Mouse (Mus musculus) limb, embryonic 11.5 days (tissue): ENCODE data around the gene Catsper2. TPM values are rescaled to one million over a fixed set of nuclear protein-coding genes. Genes with fewer than 3 reads are reported as not detected.

ENCODE experiments used
- ATAC-seq: fragments of 200-750 bp; cut with Nextera tagmentation; 2 replicates; pipeline ENCODE4 v1.8.0; 2017; ENCODE audit warnings: low read depth; ENCODE audit not compliant: insufficient number of reproducible peaks, low FRiP score, low TSS enrichment
- DNase-seq: peaks from one replicate; pipeline ENCODE4 v3.0.0-alpha.2; 2015; ENCODE audit warnings: low spot score
- H3K27ac ChIP-seq: fragments of 300-500 bp; sonication (generic); replicated peaks from 2 replicates; pipeline ENCODE4 v1.5.1; 2014; ENCODE audit warnings: low read depth, mild to moderate bottlenecking, low read length
- H3K27me3 ChIP-seq: fragments of 300-500 bp; sonication (generic); 2 replicates; pipeline ENCODE4 v1.6.1; 2014; ENCODE audit warnings: mild to moderate bottlenecking, low read length, mixed read lengths; ENCODE audit not compliant: control insufficient read depth, insufficient read depth
- H3K36me3 ChIP-seq: fragments of 300-500 bp; sonication (generic); 2 replicates; pipeline ENCODE4 v1.6.1; 2014; ENCODE audit warnings: mild to moderate bottlenecking, low read length, moderate library complexity, mixed read lengths; ENCODE audit not compliant: control insufficient read depth, insufficient read depth
- H3K4me1 ChIP-seq: fragments of 300-500 bp; sonication (generic); 2 replicates; pipeline ENCODE4 v1.6.1; 2014; ENCODE audit warnings: low read length, mixed read lengths; ENCODE audit not compliant: control insufficient read depth, insufficient read depth
- H3K4me2 ChIP-seq: fragments of 300-500 bp; sonication (generic); 2 replicates; pipeline ENCODE4 v1.6.1; 2014; ENCODE audit warnings: low read depth, mild to moderate bottlenecking, moderate library complexity; ENCODE audit not compliant: severe bottlenecking
- H3K4me3 ChIP-seq: fragments of 300-500 bp; sonication (generic); 2 replicates; pipeline ENCODE4 v1.5.1; 2014; ENCODE audit warnings: low read depth, low read length
- H3K9ac ChIP-seq: fragments of 300-500 bp; sonication (generic); 2 replicates; pipeline ENCODE4 v1.6.1; 2014; ENCODE audit warnings: mild to moderate bottlenecking, low read length
- H3K9me3 ChIP-seq: fragments of 300-500 bp; sonication (generic); 2 replicates; pipeline ENCODE4 v1.6.1; 2016; ENCODE audit warnings: low read length; ENCODE audit not compliant: control insufficient read depth
- WGBS: fragments of 180-500 bp; shearing (Covaris S2); extraction: QIAGEN DNeasy Blood & Tissue Kit; methylation state at CpG from one replicate; pipeline ENCODE4 v1.1.7; 2014; 5-methylcytosine and 5-hydroxymethylcytosine counted together
- polyA plus RNA-seq: library from polyadenylated mRNA; unstranded; fragments of >200 nt; fragmentation: Nextera tagmentation; extraction: Ambion mirVana; gene quantifications from 2 replicates; pipeline ENCODE4 v1.2.1, GENCODE M21; 2014

Gene Catsper2
- polyA plus RNA-seq: 1.7 and 2.0 TPM in 2 replicates

DNA sequence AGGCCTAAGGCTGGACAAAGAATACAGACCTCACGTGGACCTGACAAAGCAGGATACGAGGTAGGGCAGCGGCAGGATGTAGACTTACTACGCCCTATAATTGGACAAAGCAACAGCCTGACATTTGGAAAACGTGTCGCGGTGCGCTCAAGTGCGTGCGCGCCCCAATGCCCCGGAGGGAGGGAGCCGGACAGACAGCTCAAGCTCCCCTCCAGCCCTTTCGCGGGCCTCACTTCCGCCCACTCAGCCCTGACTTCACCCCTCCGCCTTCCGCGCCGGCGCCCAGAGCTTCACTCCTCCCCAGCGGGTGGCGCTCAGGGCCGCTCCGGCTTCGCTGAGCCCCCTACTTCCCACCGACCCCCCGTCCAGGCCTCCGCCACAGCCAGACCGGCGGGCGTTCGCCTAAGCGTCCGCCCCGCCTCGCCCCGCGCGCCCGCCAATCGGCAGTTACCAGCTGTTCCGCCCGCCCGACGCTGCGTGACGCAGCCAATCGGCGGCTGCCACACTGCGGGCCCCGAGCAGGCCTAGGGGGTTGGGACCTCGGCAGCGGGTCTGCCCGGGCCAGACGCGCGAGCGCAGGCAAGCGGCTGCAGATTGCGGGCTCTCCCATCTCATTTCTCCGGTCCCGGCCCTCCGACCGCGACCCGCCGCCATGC is at the start of gene Catsper2, which contains the start of gene Pdia3:
Gene Catsper2 (minus strand): TSS at position 406 of the 656 bp plus-strand sequence.
Gene Pdia3 (plus strand): TSS at position 389 of the 656 bp plus-strand sequence.
- H3K9ac ChIP-seq: peak within 1 kb of the TSS; percentile 100
- no peaks in the 10 kb centered on the region for H3K9me3 ChIP-seq
- under 1% methylated on average over 64 of the region's 68 CpGs for WGBS
- H3K27me3 ChIP-seq: no peaks in the 10 kb centered on the region
- peaks cover 6% of the 10 kb centered on the region; the same call in 1 of the 2 replicates for H3K4me1 ChIP-seq
- H3K4me2 ChIP-seq: peak within 1 kb of the TSS; percentile 64
- DNase-seq: peak; percentile 96
- H3K36me3 ChIP-seq: peaks cover 3% of the 10 kb centered on the region; the same call in 1 of the 2 replicates
- H3K4me3 ChIP-seq: peak within 1 kb of the TSS; percentile 100
- peak; percentile 98 for ATAC-seq
- peak within 1 kb of the TSS; percentile 96 for H3K27ac ChIP-seq

DNA sequence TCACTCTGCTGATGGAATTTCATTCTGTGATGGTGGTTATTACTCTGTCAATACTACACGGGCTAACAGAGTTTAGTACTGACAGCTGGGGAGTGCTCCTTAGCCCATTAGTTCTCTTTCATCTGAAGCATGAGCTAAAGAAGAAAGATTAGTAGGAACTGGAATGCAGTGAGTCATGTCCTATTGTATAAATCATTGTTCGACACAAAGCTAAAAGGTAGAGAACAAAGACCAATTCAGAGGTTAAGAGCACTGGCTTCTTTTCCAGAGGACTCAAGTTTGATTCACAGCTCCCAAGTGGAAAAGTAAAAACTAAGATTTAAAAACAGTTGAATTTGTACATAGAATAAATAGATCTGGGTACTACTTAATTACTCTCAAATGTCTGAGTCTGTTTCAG is 46.5 kb upstream of the Catsper2 start:
- H3K27me3 ChIP-seq: no peaks in the 10 kb centered on the region
- H3K4me2 ChIP-seq: no peak overlapping the region
- H3K9ac ChIP-seq: no peak overlapping the region
- H3K4me3 ChIP-seq: no peak overlapping the region
- no peak overlapping the region for H3K27ac ChIP-seq
- no peaks in the 10 kb centered on the region for H3K9me3 ChIP-seq
- WGBS: 82% methylated on average over 2 of the region's 2 CpGs
- H3K36me3 ChIP-seq: no peaks in the 10 kb centered on the region; the same call in 1 of the 2 replicates
- H3K4me1 ChIP-seq: peaks cover 3% of the 10 kb centered on the region; the same call in 1 of the 2 replicates
- DNase-seq: no peak
- ATAC-seq: no peak

DNA sequence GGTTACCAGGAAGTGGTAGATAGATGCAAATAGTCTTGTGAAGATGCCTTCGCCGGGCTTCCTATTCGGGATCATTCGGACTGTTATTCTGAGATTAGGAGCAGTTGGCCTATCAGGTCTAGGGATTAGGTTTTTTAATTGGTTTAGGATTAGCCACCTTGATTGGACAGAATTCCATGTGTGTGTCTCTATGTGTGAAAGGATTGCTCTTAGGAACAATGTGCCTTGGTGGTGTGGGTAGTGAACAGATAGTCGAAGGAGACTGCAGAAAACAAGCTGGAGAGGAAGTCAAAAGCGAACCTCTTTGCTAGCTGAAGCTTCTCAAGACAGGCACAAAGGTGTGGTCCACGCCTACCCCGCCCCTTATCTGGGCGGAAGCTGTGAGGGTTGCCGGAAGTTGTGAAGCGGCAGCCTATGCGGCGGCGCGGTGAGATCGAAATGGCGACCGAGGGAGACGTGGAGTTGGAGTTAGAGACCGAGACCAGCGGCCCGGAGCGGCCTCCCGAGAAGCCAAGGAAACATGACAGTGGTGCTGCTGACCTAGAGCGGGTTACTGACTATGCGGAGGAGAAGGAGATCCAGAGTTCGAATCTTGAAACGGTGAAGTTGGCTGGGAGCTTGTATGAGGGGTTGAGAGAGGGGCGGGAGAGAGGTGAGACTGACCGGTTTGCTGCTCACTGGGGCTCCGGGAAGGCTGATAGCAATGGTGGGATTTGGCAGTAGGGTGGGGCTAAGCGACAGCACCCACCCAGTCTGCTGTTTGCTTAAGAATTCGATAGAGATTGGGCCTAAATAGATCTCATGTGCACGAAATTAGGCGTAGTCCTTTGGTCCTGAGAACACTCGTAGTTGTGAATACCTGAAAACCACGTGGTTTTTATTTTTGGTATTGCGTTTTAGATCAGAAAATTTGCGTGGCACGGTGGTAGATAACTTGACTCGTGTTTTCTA is 43.4 kb upstream of the Catsper2 start, which contains the start of gene Serinc4:
Gene Serinc4 (minus strand): TSS at position 90 of the 951 bp plus-strand sequence.
- Histone ChIP-seq H3K9ac (peak within 1 kb of the TSS; percentile 77), H3K4me3 (peak within 1 kb of the TSS; percentile 73), H3K27ac (0 out of 2 replicates have a peak within 1 kb of the TSS, but pooled peaks have one; percentile 6), H3K36me3 (peaks cover 7% of the 10 kb centered on the region; the same call in 1 of the 2 replicates), H3K27me3 (no peaks in the 10 kb centered on the region), H3K4me2 (peak within 1 kb of the TSS; percentile 65), H3K4me1 (peaks cover 3% of the 10 kb centered on the region; the same call in 1 of the 2 replicates), H3K9me3 (no peaks in the 10 kb centered on the region)
- DNase-seq: peak; percentile 89
- WGBS: 4% methylated on average over 41 of the region's 41 CpGs
- ATAC-seq: peak; percentile 84

DNA sequence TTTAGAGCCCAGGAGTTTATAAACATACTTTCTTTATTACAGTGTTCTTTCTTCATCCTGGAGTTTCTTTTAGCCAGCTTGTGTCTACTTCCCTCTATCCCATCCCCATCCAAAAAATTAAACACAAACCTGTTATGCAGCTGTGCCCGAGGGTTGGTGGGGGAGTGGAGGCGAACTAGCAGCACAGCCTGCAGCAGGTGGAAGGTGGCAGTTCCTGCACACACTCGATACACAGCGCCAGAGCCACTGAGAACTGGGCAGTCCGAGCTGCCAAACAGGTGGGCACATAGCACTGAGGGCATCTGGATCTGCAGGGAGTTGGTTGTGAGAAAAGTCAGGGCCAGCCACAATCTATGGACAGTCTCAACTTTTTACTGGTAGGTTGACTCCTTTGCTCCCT is 41.9 kb upstream of the Catsper2 start:
- DNase-seq: no peak
- Histone ChIP-seq H3K36me3 (peaks cover 7% of the 10 kb centered on the region; the same call in 1 of the 2 replicates), H3K9me3 (no peaks in the 10 kb centered on the region), H3K27me3 (no peaks in the 10 kb centered on the region), H3K9ac (no peak overlapping the region), H3K4me2 (no peak overlapping the region), H3K4me1 (peaks cover 8% of the 10 kb centered on the region; the same call in 1 of the 2 replicates), H3K4me3 (no peak overlapping the region), H3K27ac (no peak overlapping the region)
- ATAC-seq: no peak
- WGBS: 76% methylated on average over 5 of the region's 5 CpGs

DNA sequence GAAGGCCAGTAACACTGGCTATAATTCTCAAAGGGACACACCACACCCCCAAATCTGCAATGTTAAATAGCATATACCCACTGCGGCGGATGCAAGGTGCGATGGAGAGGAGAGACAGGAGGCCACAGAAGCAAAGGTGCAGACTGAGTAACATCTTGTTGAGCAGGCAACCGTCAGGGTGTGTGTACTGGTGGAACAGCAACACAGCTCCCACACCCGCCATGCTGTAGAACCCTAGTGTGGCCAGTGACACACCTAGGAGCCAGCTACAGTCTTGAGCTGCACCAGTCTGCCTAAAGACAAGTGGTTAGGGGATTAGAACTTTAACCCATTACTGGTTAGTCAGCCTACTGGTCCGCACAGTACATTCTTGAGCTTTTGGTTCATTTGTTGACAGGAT is 40.3 kb upstream of the Catsper2 start:
- H3K36me3 ChIP-seq: peaks cover 7% of the 10 kb centered on the region; the same call in 1 of the 2 replicates
- no peak overlapping the region for H3K4me2 ChIP-seq
- ATAC-seq: no peak
- no peaks in the 10 kb centered on the region for H3K27me3 ChIP-seq
- no peak overlapping the region for H3K4me3 ChIP-seq
- H3K4me1 ChIP-seq: peaks cover 13% of the 10 kb centered on the region
- H3K27ac ChIP-seq: no peak overlapping the region
- H3K9ac ChIP-seq: no peak overlapping the region
- H3K9me3 ChIP-seq: no peaks in the 10 kb centered on the region
- 85% methylated on average over 6 of the region's 6 CpGs for WGBS
- DNase-seq: no peak

DNA sequence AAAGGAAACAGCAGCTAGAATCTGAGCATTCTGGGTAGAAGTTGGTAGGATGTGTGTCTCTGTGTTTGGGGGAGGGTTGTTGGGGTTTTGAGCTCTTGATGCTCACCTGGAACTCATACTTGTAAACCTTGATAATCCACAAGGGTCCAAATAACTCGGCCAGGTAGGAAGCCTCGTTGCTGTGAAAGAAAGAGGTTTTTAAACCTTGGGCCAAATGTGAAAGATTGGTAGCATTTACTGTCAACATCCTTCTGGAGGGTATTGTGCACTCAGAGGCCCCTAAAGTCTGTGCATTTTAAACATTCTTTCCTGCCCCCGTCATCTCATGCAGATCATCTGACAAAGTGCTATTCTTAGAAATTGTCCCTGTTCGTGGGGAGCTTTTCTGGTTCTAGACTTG is 39.4 kb upstream of the Catsper2 start, which contains the start of gene Hypk:
Gene Hypk (plus strand): TSS at position 301 of the 400 bp plus-strand sequence.
- Histone ChIP-seq H3K36me3 (peaks cover 7% of the 10 kb centered on the region; the same call in 1 of the 2 replicates), H3K4me3 (no peak within 1 kb of the TSS), H3K4me1 (peaks cover 15% of the 10 kb centered on the region)

DNA sequence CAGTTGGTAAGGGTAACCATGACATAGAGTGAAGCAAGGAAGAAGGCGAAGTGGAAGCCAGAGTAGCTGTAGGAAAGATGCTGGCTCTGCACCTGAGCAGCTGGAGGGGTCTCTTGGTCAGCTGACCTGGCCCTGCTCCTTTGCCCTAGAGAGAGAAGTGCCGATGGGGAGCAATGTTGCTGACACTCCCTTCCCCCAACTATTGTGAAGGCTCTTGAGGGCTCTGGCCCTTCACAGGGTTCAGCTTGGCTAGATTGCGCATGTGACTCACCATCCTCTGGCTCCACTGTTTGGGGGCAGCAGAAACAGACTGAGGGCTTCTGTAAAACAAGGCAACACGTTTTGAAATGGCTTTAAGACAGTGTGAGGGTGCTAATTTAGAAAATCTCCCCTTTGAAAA is 38.8 kb upstream of the Catsper2 start:
- Histone ChIP-seq H3K27me3 (no peaks in the 10 kb centered on the region), H3K36me3 (peaks cover 7% of the 10 kb centered on the region; the same call in 1 of the 2 replicates), H3K9me3 (no peaks in the 10 kb centered on the region), H3K4me1 (peaks cover 13% of the 10 kb centered on the region), H3K27ac (no peak overlapping the region), H3K4me3 (no peak overlapping the region), H3K4me2 (no peak overlapping the region), H3K9ac (no peak overlapping the region)
- DNase-seq (no peak), ATAC-seq (no peak)
- 87% methylated on average over 4 of the region's 4 CpGs for WGBS

More for the DNA sequence above, 39.4 kb upstream of the Catsper2 start, which contains the start of gene Hypk:
- Histone ChIP-seq H3K4me2 (no peak within 1 kb of the TSS), H3K9me3 (no peaks in the 10 kb centered on the region), H3K27ac (no peak within 1 kb of the TSS), H3K27me3 (no peaks in the 10 kb centered on the region), H3K9ac (no peak within 1 kb of the TSS)
- DNase-seq: no peak
- no peak for ATAC-seq
- 87% methylated on average over 4 of the region's 4 CpGs for WGBS

DNA sequence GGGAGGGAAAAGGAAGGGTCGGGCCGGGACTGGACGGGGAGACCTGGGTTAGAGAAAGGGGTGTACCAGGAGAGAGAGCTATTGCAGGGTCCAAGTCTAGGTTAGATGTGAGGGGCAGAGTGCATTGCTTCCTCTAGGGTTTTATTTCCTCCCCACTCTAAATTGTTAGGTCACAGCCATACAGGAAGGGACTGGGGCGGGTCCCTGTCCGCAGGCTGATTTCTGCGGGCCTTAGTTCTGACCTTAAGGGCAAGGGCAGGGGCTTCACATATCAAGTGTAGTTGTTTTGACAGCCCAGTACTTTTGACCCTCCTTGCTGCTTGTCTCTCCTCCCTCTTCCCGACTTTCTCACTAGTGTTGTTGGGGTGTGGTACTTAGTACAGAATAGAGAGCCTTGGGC is 36.5 kb upstream of the Catsper2 start:
- H3K36me3 ChIP-seq: peaks cover 7% of the 10 kb centered on the region; the same call in 1 of the 2 replicates
- DNase-seq (no peak), ATAC-seq (no peak)
- H3K4me1 ChIP-seq: peaks cover 13% of the 10 kb centered on the region
- H3K27me3 ChIP-seq: no peaks in the 10 kb centered on the region
- H3K4me3 ChIP-seq: peak overlapping the region; percentile 100
- H3K9me3 ChIP-seq: no peaks in the 10 kb centered on the region
- peak overlapping the region; percentile 94 for H3K9ac ChIP-seq
- no peak overlapping the region for H3K27ac ChIP-seq
- H3K4me2 ChIP-seq: peak overlapping the region; percentile 85
- 1% methylated on average over 7 of the region's 7 CpGs for WGBS
